Mouse (Mus musculus): ENCODE measurements around the gene Fam193a. TPM values are rescaled to one million over a fixed set of nuclear protein-coding genes. Genes with fewer than 3 reads are reported as not detected.

Fam193a gene
- total and polyA plus RNA-seq, 2 experiments from 2014 or later = 9.6 to 36.9 TPM

GRCm38 (mm10) chr5:34334081-34334480 is 35.7 kb upstream of the Fam193a start:
- Histone ChIP-seq H3K9ac (replicated peaks; ENCODE audit: low read length) (no peak overlapping the region), H3K27me3 (ENCODE audit: insufficient read depth, low read length) (no peaks in the 10 kb centered on the region), H3K36me3 (ENCODE audit: insufficient read depth, low read length) (no peaks in the 10 kb centered on the region), H3K4me1 (ENCODE audit: insufficient read depth, low read length) (peaks cover 8% of the 10 kb centered on the region), H3K27ac (no peak overlapping the region), H3K4me3 (ENCODE audit: low read length) (no peak overlapping the region), H3K9me3 (ENCODE audit: low read length) (no peaks in the 10 kb centered on the region), H3K4me2 (ENCODE audit: low read depth, low read length) (no peak overlapping the region)
- ATAC-seq = no peak
- no peak for DNase-seq (ENCODE audit: low spot score)
- 83% methylated on average over 1 of the region's 1 CpGs for WGBS
- TF ChIP-seq CTCF (IDR thresholded peaks at IDR 0.05; ENCODE audit: low read depth) = no peak

GRCm38 (mm10) chr5:34335539-34336096 is 34.1 kb upstream of the Fam193a start:
- peak overlapping the region; percentile 98 for H3K9ac ChIP-seq (replicated peaks; ENCODE audit: low read length)
- H3K4me3 ChIP-seq (ENCODE audit: low read length) = peak overlapping the region; percentile 96
- no peak for TF ChIP-seq CTCF (IDR thresholded peaks at IDR 0.05; ENCODE audit: low read depth)
- ATAC-seq (no peak; the same call in 1 of the 2 replicates), DNase-seq (ENCODE audit: low spot score) (no peak)
- H3K4me2 ChIP-seq (ENCODE audit: low read depth, low read length) = peak overlapping the region; percentile 91
- H3K4me1 ChIP-seq (ENCODE audit: insufficient read depth, low read length) = peaks cover 8% of the 10 kb centered on the region
- H3K27ac ChIP-seq = peak overlapping the region; percentile 88
- 3% methylated on average over 21 of the region's 21 CpGs for WGBS
- no peaks in the 10 kb centered on the region for H3K27me3 ChIP-seq (ENCODE audit: insufficient read depth, low read length)
- H3K9me3 ChIP-seq (ENCODE audit: low read length) = no peaks in the 10 kb centered on the region
- no peaks in the 10 kb centered on the region for H3K36me3 ChIP-seq (ENCODE audit: insufficient read depth, low read length)

- Histone ChIP-seq H3K4me2 (ENCODE audit: low read depth, low read length) (peak within 1 kb of the TSS; percentile 91), H3K27ac (peak within 1 kb of the TSS; percentile 98), H3K9me3 (ENCODE audit: low read length) (no peaks in the 10 kb centered on the region), H3K4me3 (ENCODE audit: low read length) (peak within 1 kb of the TSS; percentile 96), H3K36me3 (ENCODE audit: insufficient read depth, low read length) (no peaks in the 10 kb centered on the region), H3K9ac (replicated peaks; ENCODE audit: low read length) (peak within 1 kb of the TSS; percentile 98), H3K27me3 (ENCODE audit: insufficient read depth, low read length) (no peaks in the 10 kb centered on the region), H3K4me1 (ENCODE audit: insufficient read depth, low read length) (peaks cover 8% of the 10 kb centered on the region)
- WGBS = under 1% methylated on average over 67 of the region's 67 CpGs
- ATAC-seq (peak; percentile 99), DNase-seq (ENCODE audit: low spot score) (peak; percentile 99)
- TF ChIP-seq CTCF (IDR thresholded peaks at IDR 0.05; ENCODE audit: low read depth) = no peak
Observed at GRCm38 (mm10) chr5:34336097-34336774, 33.5 kb upstream of the Fam193a start, which contains the start of gene Rnf4. TSS of gene Rnf4 (plus strand) at chr5:34336289.

GRCm38 (mm10) chr5:34336775-34337450 is 32.8 kb upstream of the Fam193a start:
- DNase-seq (ENCODE audit: low spot score) = peak; percentile 60
- ATAC-seq = 0 out of 2 replicates have a peak, but pooled peaks have one; percentile 10
- WGBS = 2% methylated on average over 42 of the region's 42 CpGs
- Histone ChIP-seq H3K36me3 (ENCODE audit: insufficient read depth, low read length) (no peaks in the 10 kb centered on the region), H3K4me3 (ENCODE audit: low read length) (peak overlapping the region; percentile 96), H3K9me3 (ENCODE audit: low read length) (no peaks in the 10 kb centered on the region), H3K9ac (replicated peaks; ENCODE audit: low read length) (peak overlapping the region; percentile 98), H3K4me2 (ENCODE audit: low read depth, low read length) (peak overlapping the region; percentile 91), H3K27me3 (ENCODE audit: insufficient read depth, low read length) (no peaks in the 10 kb centered on the region), H3K27ac (peak overlapping the region; percentile 98), H3K4me1 (ENCODE audit: insufficient read depth, low read length) (peaks cover 8% of the 10 kb centered on the region)
- no peak for TF ChIP-seq CTCF (IDR thresholded peaks at IDR 0.05; ENCODE audit: low read depth)

- WGBS = 95% methylated on average over 6 of the region's 6 CpGs
- no peak overlapping the region for H3K4me3 ChIP-seq (ENCODE audit: low read length)
Observed at GRCm38 (mm10) chr5:34340246-34340645, 29.5 kb upstream of the Fam193a start.

GRCm38 (mm10) chr5:34352084-34352631 is 17.6 kb upstream of the Fam193a start:
- no peak for TF ChIP-seq CTCF (IDR thresholded peaks at IDR 0.05; ENCODE audit: low read depth)
- Histone ChIP-seq H3K27ac (no peak overlapping the region), H3K4me3 (ENCODE audit: low read length) (no peak overlapping the region), H3K27me3 (ENCODE audit: insufficient read depth, low read length) (no peaks in the 10 kb centered on the region), H3K9ac (replicated peaks; ENCODE audit: low read length) (no peak overlapping the region), H3K4me1 (ENCODE audit: insufficient read depth, low read length) (no peaks in the 10 kb centered on the region), H3K4me2 (ENCODE audit: low read depth, low read length) (no peak overlapping the region), H3K9me3 (ENCODE audit: low read length) (no peaks in the 10 kb centered on the region), H3K36me3 (ENCODE audit: insufficient read depth, low read length) (peaks cover 54% of the 10 kb centered on the region)
- WGBS = 93% methylated on average over 3 of the region's 3 CpGs
- ATAC-seq (no peak), DNase-seq (ENCODE audit: low spot score) (no peak)

More at GRCm38 (mm10) chr5:34340246-34340645, 29.5 kb upstream of the Fam193a start:
- Histone ChIP-seq H3K9me3 (ENCODE audit: low read length) (no peaks in the 10 kb centered on the region), H3K36me3 (ENCODE audit: insufficient read depth, low read length) (peaks cover 8% of the 10 kb centered on the region; the same call in 1 of the 2 replicates), H3K27me3 (ENCODE audit: insufficient read depth, low read length) (no peaks in the 10 kb centered on the region), H3K27ac (no peak overlapping the region), H3K4me1 (ENCODE audit: insufficient read depth, low read length) (peaks cover 8% of the 10 kb centered on the region), H3K9ac (replicated peaks; ENCODE audit: low read length) (no peak overlapping the region), H3K4me2 (ENCODE audit: low read depth, low read length) (no peak overlapping the region)
- TF ChIP-seq CTCF (IDR thresholded peaks at IDR 0.05; ENCODE audit: low read depth) = no peak
- no peak for ATAC-seq
- DNase-seq (ENCODE audit: low spot score) = no peak
